Mouse (Mus musculus): ENCODE results near the gene Nhs. TPM values are rescaled to one million over a fixed set of nuclear protein-coding genes. Genes with fewer than 3 reads are reported as not detected.

Nhs gene
- total RNA-seq, 2 experiments from 2014 or later: 0.38 to 0.42 TPM

DNA sequence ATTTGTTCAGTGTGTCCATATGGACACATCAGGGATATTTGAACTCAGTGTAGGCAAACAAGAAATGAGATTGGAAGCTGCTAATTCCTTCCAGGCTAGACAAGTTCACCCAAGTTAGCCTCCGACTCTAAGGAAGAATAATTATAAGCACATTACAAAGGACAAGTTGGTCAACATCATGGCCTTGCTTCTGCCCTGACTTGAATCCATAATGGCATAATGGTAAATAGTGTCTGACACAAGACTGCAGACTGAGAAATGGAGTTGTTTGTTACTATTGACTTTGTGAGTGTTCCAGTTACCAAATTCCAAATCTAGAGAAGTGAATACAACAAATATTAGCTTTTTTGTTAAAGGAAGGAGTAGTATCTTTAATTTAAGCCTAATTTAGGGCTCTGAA, 196.7 kb downstream of the Nhs start:
- intact Hi-C loops (cut with DNase I): loop anchor here (5.0 kb wide), 1 partner anchor 199 kb away; no protein-coding TSS in a partner anchor
- DNase-seq: no peak

- no peak for DNase-seq
- intact Hi-C loops (cut with DNase I): loop anchor here (5.0 kb wide), 1 partner anchor 201 kb away; no protein-coding TSS in a partner anchor
These were observed 197.8 kb downstream of the Nhs start for GRCm38 (mm10) chrX:161961756-161962155.

DNA sequence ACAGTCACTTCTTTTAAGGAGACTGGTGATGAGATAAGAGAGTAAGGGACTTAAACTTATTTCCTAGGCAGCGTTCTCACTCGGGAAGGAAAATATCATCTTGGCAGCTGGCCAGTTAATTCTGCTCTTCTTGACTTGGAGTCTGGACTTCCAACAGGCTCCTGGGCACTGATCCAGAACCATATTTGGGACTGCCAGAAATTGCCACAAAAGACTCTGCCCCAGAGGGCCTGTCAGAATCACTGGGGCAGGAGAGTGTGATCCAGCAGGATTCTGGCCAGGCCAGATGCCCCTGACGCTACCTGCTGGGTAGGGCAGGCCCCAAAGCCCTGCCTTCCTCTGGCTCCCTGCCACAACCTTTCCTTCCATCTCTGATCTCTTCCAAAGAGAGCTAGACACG, 198.4 kb downstream of the Nhs start:
- peak; percentile 39 to 48 for DNase-seq
- intact Hi-C loops (cut with DNase I): loop anchor here (5.0 kb wide), 1 partner anchor 201 kb away; no protein-coding TSS in a partner anchor

DNA sequence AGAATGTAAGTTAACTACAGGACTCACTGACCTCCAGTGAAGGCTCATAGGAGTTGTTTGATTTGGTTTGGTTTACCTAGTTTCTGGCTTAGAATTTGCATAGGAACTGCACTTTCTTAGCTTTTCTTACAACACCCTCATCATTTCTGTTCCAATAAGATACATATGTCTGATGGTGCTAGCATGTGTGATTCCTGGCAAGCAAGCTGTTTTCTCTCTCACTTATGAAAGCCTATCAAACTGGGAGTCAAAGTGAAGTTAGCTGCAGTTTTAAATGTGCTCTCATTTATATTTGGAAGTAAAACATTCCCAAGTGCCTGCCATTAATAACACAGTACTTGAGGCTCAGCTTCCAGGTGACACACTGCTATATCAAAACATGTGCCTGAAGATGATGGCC, 207.2 kb downstream of the Nhs start:
- DNase-seq: no peak
- intact Hi-C loops (cut with DNase I): no loop called here

GRCm38 (mm10) chrX:161943098-161943680, 216.3 kb downstream of the Nhs start:
- no peak for DNase-seq
- intact Hi-C loops (cut with DNase I): no loop called here

GRCm38 (mm10) chrX:161940696-161941095, 218.8 kb downstream of the Nhs start:
- intact Hi-C loops (cut with DNase I): no loop called here
- DNase-seq: no peak

DNA sequence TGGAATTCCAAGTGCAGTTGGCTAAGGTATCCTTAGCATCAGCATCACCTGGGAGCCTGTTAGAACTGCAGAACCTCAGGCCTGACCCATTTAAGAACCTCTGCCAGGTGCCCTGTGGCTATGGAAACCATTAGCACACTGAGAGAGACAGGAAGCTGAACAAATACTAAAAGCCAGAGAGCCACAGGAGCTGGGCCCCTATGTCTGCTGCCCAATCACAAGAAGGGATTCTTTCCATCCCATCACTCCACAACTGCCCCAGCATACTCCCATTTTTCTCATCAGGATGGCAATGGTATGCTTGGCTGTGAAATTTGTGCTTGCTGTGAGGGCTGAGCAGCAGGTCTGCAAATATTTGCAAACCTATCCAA, 232.9 kb downstream of the Nhs start:
- intact Hi-C loops (cut with DNase I): no loop called here

DNA sequence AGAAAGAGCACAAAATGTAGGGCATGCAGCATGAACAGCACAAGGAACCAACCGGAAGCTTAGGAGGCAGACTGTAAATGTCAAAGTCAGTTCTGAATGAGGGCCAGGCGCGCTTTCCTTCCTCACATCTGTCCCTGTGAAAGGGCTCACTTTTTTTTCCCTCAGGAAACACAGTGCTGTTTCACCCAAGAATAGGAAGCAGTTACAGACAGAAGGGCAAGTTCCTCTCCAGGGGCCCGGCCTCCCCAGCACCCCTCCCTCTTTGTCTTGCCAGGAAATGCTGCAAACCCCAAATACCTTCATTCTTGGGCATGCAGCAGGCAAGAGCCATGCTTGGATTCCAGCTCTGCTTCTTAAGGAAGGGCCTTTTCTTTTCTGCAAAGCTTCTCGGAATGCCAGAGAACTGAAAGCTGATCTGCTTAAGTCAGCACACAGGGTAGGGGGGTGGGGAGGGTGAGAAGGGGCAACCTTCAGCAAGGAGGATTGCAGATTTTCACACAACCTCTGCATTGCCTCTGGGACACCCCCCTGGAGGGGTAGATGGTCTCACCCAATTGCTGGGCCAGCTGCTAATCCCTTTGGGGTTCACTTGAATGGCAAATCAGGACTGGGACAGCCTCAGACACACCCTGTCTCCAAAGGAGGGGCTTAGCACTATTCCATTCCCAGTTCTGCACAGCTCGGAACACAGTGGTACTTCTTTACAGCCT, 233.4 kb downstream of the Nhs start:
- intact Hi-C loops (cut with DNase I): no loop called here
- no peak for DNase-seq

More for the DNA sequence above, 232.9 kb downstream of the Nhs start:
- DNase-seq: no peak

- DNase-seq: no peak
- intact Hi-C loops (cut with DNase I): no loop called here
These were observed 236.9 kb downstream of the Nhs start for GRCm38 (mm10) chrX:161922655-161923054.

- DNase-seq: no peak
- intact Hi-C loops (cut with DNase I): no loop called here
These were observed 237.9 kb downstream of the Nhs start for GRCm38 (mm10) chrX:161921581-161921980.

DNA sequence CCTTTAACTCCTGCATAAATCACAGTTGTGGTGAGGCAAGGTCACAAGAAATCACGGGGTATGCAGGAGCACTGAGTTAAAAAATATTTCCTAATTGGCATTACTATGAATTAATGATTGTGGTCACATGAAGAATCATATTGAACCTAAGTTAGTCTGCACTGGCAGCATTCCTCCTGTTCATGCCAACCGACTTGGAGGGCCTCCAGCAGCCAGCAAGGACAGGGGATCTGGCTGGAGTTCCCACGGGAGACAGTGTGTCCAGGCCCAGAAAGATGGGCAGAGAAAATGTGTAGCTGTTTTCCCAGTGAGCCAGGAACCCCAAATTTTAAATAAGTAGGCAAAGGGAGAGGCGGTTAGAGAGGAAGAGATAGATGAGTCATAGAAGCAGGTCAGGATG, 249.6 kb downstream of the Nhs start:
- peak; percentile 11 to 16 for DNase-seq
- intact Hi-C loops (cut with DNase I): no loop called here

DNA sequence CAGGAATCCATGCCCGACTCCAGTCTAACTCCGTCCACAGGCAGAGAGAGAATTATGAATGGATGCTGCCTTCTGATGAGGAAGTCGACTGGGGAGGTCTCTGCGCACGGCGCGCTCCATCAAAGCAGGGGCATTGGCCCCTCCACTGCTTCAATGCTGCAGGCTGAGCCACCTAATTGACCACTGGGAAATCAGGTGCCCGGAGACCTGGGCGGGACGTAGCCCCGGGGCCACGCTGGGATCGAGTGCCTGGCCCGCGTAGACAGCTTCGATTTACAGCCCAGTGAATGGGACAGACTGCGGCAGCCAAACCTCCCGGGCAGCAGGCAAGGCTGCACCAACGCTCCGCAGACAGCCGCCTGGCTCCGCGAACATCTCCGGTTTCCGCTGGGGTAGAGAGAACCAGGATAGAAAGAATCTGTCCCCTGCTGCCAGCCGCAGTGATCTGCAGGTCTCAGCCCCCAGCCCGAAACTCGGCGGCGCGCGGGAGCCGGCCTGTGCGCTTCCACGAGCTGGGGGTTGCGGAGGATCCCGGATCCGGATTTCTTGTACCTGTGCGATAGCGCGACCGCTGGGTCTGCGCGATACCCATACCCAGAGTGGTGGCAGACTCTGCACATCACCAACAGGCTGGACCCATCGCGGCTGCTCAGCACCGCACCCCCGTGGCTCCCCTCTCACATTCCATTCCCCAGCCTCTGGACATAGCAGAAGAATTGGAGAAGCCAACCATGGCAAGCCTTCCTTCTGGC, 250.7 kb downstream of the Nhs start:
- no peak for DNase-seq

DNA sequence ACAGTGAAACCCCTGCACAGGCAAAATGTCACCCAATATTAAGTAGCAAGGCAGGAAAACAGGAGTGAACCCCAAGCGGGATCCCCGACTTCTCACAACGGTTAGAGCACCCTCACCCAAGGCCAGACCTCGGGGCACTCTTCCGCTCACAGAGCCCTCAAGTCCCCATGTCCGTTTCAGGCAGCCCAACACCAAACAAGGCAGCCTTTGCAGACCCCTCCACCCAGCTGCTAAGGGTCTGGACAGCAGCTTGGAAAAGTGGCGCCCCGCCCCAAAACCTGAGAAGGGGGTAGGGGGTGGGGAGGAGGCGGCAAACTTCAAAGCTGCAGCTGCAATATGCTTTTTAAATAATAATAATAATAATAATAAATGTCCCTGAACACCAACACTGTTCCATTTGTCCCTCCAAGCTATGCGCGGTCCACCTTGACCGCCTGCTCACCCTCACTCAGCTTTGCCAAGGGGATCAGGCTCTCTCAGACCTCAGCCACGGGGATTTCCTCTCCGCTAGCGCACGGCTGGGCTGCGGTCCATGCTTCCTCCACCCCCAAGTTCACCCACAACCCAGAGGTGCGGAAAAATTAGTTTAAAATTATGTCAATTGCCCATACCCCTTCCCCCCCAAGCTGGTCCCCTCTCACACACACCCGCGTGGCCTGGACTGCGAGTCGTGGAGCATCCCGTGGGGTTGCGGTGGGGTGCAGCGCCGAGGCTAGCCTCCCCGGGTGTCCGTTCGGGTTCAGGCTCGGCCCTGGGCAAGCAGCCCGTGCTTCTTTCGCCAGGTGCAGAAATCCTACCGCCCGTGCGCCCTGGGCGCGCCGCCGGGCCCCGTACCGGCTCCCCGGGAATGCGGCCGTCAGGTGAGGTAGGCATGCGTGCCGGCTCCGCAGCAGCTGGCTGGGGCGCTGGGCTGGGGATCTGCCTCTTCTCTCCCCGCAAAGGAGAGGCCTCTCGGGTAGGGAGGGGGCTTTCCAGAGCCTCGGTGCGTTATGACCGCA, 251.6 kb downstream of the Nhs start:
- intact Hi-C loops (cut with DNase I): no loop called here
- DNase-seq: no peak

More for the DNA sequence above, 250.7 kb downstream of the Nhs start:
- intact Hi-C loops (cut with DNase I): no loop called here

DNA sequence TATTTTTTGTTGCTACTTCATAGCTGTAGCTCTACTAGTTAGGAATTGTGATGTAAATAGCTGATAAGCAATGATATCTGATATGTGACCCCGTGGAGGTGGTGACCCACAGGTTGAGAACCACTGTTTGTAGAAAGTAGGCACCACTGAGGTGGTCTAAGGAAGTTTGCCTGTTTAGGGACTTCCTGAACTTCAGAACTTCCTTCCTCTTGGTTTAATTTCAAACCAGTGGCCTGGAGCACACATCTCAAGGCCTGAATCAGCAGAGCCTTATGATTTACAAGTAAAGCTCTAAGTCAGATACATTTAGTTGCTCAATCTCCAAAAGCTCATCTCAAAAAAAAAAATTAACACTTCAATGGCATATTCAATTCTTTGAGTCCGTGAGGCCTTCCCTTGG, 265.1 kb downstream of the Nhs start:
- no peak for DNase-seq
- intact Hi-C loops (cut with DNase I): loop anchor here (5.0 kb wide), 1 partner anchor 63 kb away; no protein-coding TSS in a partner anchor

- intact Hi-C loops (cut with DNase I): no loop called here
These were observed 275.9 kb downstream of the Nhs start for GRCm38 (mm10) chrX:161883661-161884060.

DNA sequence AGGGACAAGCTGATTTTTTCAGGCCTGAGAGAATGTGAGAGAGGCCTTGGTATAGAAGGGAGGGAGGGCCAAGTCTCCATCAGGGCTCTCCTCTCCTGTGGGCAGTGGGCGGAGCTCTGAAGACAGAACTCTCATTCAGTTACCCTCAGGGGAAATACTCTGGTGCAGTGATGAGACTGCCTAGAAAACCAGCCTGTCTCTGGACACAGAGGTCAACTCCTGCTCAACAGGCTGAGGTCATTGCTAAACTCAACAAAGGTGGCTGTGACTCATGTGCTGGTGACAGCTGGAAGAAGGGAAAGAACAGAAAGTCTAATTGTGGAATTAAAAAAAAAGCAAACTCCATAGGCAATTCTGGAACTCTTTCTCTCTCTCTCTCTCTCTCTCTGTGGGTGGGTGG, 282.4 kb downstream of the Nhs start:
- intact Hi-C loops (cut with DNase I): no loop called here
- no peak for DNase-seq

More at GRCm38 (mm10) chrX:161883661-161884060, 275.9 kb downstream of the Nhs start:
- no peak for DNase-seq

DNA sequence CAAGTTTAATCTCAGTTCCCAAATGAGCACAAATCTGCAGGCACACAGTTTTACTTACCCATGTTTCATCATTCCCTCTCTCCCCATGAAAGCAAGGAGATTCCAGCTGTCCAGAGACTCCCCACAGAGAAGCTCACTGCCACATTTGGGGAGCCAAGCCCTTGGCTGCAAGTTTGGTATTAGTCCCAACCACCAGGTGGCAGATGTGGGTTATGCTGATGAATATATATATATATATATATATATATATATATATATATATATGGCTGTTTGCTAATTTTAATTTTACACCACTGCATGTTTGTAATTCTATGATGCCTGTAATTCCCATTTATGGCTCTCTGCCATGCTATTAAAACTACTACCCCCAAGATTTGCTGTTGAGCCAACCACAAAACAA, 286.0 kb downstream of the Nhs start:
- DNase-seq: no peak
- intact Hi-C loops (cut with DNase I): loop anchor here (1.0 to 5.0 kb wide), 3 partner anchors 284 to 579 kb away; partner anchors contain the start of gene Nhs

DNA sequence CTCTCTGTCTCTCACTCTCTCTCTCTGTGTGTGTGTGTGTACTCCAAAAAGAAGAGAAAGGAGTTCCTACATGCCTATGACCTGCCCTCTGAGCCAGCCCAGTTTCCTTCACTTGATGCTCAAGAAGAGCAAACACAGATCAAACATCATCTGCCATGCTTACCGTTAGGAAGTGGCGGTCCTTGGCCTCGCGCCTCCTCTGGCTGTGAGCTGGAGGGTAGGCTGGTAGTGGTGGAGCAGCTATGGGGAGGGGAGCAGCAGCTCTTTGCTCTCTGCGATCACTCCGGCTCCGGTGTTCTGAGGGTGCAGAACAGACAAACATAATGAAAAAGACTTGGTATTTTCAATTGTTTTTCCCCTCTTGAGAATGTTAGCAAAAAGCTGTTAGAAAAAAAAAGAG, 288.2 kb downstream of the Nhs start:
- intact Hi-C loops (cut with DNase I): loop anchor here (5.0 kb wide), 1 partner anchor 286 kb away; the partner anchor contains the start of gene Nhs

GRCm38 (mm10) chrX:161855630-161856029, 303.9 kb downstream of the Nhs start:
- intact Hi-C loops (cut with DNase I): no loop called here
- DNase-seq: no peak

More for the DNA sequence above, 288.2 kb downstream of the Nhs start:
- no peak for DNase-seq

All from heart, postnatal 36 days (tissue).